Mouse (Mus musculus) liver, adult 2 months (tissue): ENCODE measurements at regions not wholly inside any gene's neighbourhood (a gene's known extent, or its start where the extent isn't known, plus 50 kb on each side); places are given as distances from the start of the nearest gene placed in this dataset.

Source experiments
- DNase-seq: peaks from one replicate; pipeline ENCODE4 v3.0.0-alpha.2; 2011; ENCODE audit warnings: low read depth, low spot score; ENCODE audit errors: extremely low read depth
- H3K27ac ChIP-seq: fragments of 200-500 bp; replicated peaks from 2 replicates; pipeline ENCODE4 v1.5.1; 2012; ENCODE audit warnings: low read depth, mild to moderate bottlenecking, control low read depth, inconsistent platforms, low read length; ENCODE audit not compliant: insufficient read depth
- H3K27me3 ChIP-seq: fragments of 200-500 bp; 2 replicates; pipeline ENCODE4 v1.6.1; 2012; ENCODE audit warnings: mild to moderate bottlenecking, moderate library complexity, low read length, inconsistent platforms; ENCODE audit not compliant: control insufficient read depth, insufficient read depth
- H3K36me3 ChIP-seq: fragments of 200-500 bp; 2 replicates; pipeline ENCODE4 v1.6.1; 2012; ENCODE audit warnings: low read length, inconsistent platforms; ENCODE audit not compliant: control insufficient read depth, insufficient read depth
- H3K4me1 ChIP-seq: fragments of 200-500 bp; 2 replicates; pipeline ENCODE4 v1.6.1; 2011; ENCODE audit warnings: low read length; ENCODE audit not compliant: control insufficient read depth, insufficient read depth
- H3K4me3 ChIP-seq: fragments of 200-500 bp; 2 replicates; pipeline ENCODE4 v1.5.1; 2011; ENCODE audit warnings: low read depth, mild to moderate bottlenecking, control low read depth, low read length, moderate library complexity; ENCODE audit not compliant: insufficient read depth
- H3K79me2 ChIP-seq: fragments of 200-500 bp; 2 replicates; pipeline ENCODE4 v1.6.1; 2012; ENCODE audit warnings: inconsistent platforms, mild to moderate bottlenecking, low read length, moderate library complexity; ENCODE audit not compliant: control insufficient read depth, insufficient read depth
- H3K9ac ChIP-seq: fragments of 200-500 bp; 2 replicates; pipeline ENCODE4 v1.6.1; 2012; ENCODE audit warnings: low read depth, mild to moderate bottlenecking, control low read depth, inconsistent platforms, low read length
- CTCF ChIP-seq: fragments of 200-500 bp; IDR thresholded peaks from 2 replicates; pipeline ENCODE4 v1.5.1; 2011; ENCODE audit warnings: low read depth, low read length, control low read depth
- POLR2A ChIP-seq: fragments of 200-500 bp; IDR thresholded peaks from 2 replicates; pipeline ENCODE4 v1.6.1; 2011; ENCODE audit warnings: low read length, control low read depth; ENCODE audit not compliant: insufficient read depth; ENCODE audit errors: extremely low read depth
- WGBS: fragments of 180-500 bp; shearing (Covaris S2); methylation state at CpG from one replicate; pipeline ENCODE4 v1.1.7; 2018; 5-methylcytosine and 5-hydroxymethylcytosine counted together

GRCm38 (mm10) chr10:117440225-117440976 is 60.6 kb upstream of the Cpsf6 start:
- TF ChIP-seq POLR2A: no peak
- no peak for TF ChIP-seq CTCF
- no peak overlapping the region for H3K9ac ChIP-seq
- H3K27ac ChIP-seq: no peak overlapping the region
- H3K36me3 ChIP-seq: no peaks in the 10 kb centered on the region
- H3K79me2 ChIP-seq: no peaks in the 10 kb centered on the region
- no peaks in the 10 kb centered on the region for H3K27me3 ChIP-seq
- no peak for DNase-seq
- no peak overlapping the region for H3K4me3 ChIP-seq
- H3K4me1 ChIP-seq: 0 out of 2 replicates have a peak, but pooled peaks cover 1% of the 10 kb centered on the region
- 92% methylated on average over 9 of the region's 9 CpGs for WGBS

GRCm38 (mm10) chr10:117439206-117440110 is 59.6 kb upstream of the Cpsf6 start:
- no peak overlapping the region for H3K27ac ChIP-seq
- H3K79me2 ChIP-seq: no peaks in the 10 kb centered on the region
- no peak overlapping the region for H3K9ac ChIP-seq
- 0 out of 2 replicates have a peak, but pooled peaks cover 1% of the 10 kb centered on the region for H3K4me1 ChIP-seq
- 99% methylated on average over 3 of the region's 3 CpGs for WGBS
- DNase-seq: no peak
- TF ChIP-seq POLR2A: no peak
- TF ChIP-seq CTCF: no peak
- H3K27me3 ChIP-seq: no peaks in the 10 kb centered on the region
- H3K4me3 ChIP-seq: no peak overlapping the region
- no peaks in the 10 kb centered on the region for H3K36me3 ChIP-seq

GRCm38 (mm10) chr10:117438614-117439193 is 58.9 kb upstream of the Cpsf6 start:
- 98% methylated on average over 3 of the region's 3 CpGs for WGBS
- H3K36me3 ChIP-seq: no peaks in the 10 kb centered on the region
- TF ChIP-seq CTCF: no peak
- TF ChIP-seq POLR2A: no peak
- no peak for DNase-seq
- no peaks in the 10 kb centered on the region for H3K27me3 ChIP-seq
- no peak overlapping the region for H3K4me3 ChIP-seq
- H3K79me2 ChIP-seq: no peaks in the 10 kb centered on the region
- 0 out of 2 replicates have a peak, but pooled peaks cover 1% of the 10 kb centered on the region for H3K4me1 ChIP-seq
- no peak overlapping the region for H3K27ac ChIP-seq
- H3K9ac ChIP-seq: no peak overlapping the region

GRCm38 (mm10) chr10:117437970-117438369 is 58.2 kb upstream of the Cpsf6 start:
- no peak for DNase-seq
- Histone ChIP-seq H3K79me2 (no peaks in the 10 kb centered on the region), H3K4me3 (no peak overlapping the region), H3K9ac (no peak overlapping the region), H3K4me1 (0 out of 2 replicates have a peak, but pooled peaks cover 1% of the 10 kb centered on the region), H3K27ac (no peak overlapping the region), H3K27me3 (no peaks in the 10 kb centered on the region), H3K36me3 (no peaks in the 10 kb centered on the region)
- no peak for TF ChIP-seq CTCF
- TF ChIP-seq POLR2A: no peak
- WGBS: 95% methylated on average over 2 of the region's 2 CpGs

GRCm38 (mm10) chr10:117436875-117437715 is 57.3 kb upstream of the Cpsf6 start:
- peak overlapping the region; percentile 99 for H3K27ac ChIP-seq
- peak overlapping the region; percentile 88 for H3K9ac ChIP-seq
- no peaks in the 10 kb centered on the region for H3K36me3 ChIP-seq
- no peak for TF ChIP-seq POLR2A
- TF ChIP-seq CTCF: peak; percentile 60
- H3K4me1 ChIP-seq: 0 out of 2 replicates have a peak, but pooled peaks cover 1% of the 10 kb centered on the region
- WGBS: 26% methylated on average over 27 of the region's 27 CpGs
- H3K4me3 ChIP-seq: peak overlapping the region; percentile 65
- no peaks in the 10 kb centered on the region for H3K79me2 ChIP-seq
- no peaks in the 10 kb centered on the region for H3K27me3 ChIP-seq
- peak; percentile 70 for DNase-seq
